Mouse (Mus musculus) midbrain, embryonic 16.5 days (tissue): ENCODE results near the gene Sh3tc1. TPM values are rescaled to one million over a fixed set of nuclear protein-coding genes. Genes with fewer than 3 reads are reported as not detected.

Experiments
- ATAC-seq: fragments of 200-750 bp; cut with Nextera tagmentation; 2 replicates; pipeline ENCODE4 v1.8.0; 2017; ENCODE audit warnings: moderate TSS enrichment
- H3K27ac ChIP-seq: fragments of 300-500 bp; sonication (generic); 2 replicates; pipeline ENCODE4 v1.5.1; 2014; ENCODE audit warnings: mild to moderate bottlenecking, low read length, mixed read lengths
- H3K27me3 ChIP-seq: fragments of 300-500 bp; sonication (generic); 2 replicates; pipeline ENCODE4 v1.6.1; 2014; ENCODE audit warnings: low read depth, low read length, mixed read lengths; ENCODE audit not compliant: control insufficient read depth, insufficient read depth
- H3K36me3 ChIP-seq: fragments of 300-500 bp; sonication (generic); 2 replicates; pipeline ENCODE4 v1.6.1; 2014; ENCODE audit warnings: mild to moderate bottlenecking, low read length, moderate library complexity, mixed read lengths; ENCODE audit not compliant: control insufficient read depth, insufficient read depth
- H3K4me1 ChIP-seq: fragments of 300-500 bp; sonication (generic); 2 replicates; pipeline ENCODE4 v1.6.1; 2014; ENCODE audit warnings: mild to moderate bottlenecking, low read length, mixed read lengths; ENCODE audit not compliant: control insufficient read depth, insufficient read depth
- H3K4me2 ChIP-seq: fragments of 300-500 bp; sonication (generic); 2 replicates; pipeline ENCODE4 v1.6.1; 2014; ENCODE audit warnings: mild to moderate bottlenecking, low read length, mixed read lengths
- H3K4me3 ChIP-seq: fragments of 300-500 bp; sonication (generic); 2 replicates; pipeline ENCODE4 v1.5.1; 2014; ENCODE audit warnings: low read depth, mild to moderate bottlenecking, low read length, moderate library complexity, mixed read lengths
- H3K9ac ChIP-seq: fragments of 300-500 bp; sonication (generic); 2 replicates; pipeline ENCODE4 v1.6.1; 2014; ENCODE audit warnings: low read depth, low read length, mixed read lengths
- H3K9me3 ChIP-seq: fragments of 300-500 bp; sonication (generic); replicated peaks from 2 replicates; pipeline ENCODE4 v1.6.1; 2014; ENCODE audit warnings: mild to moderate bottlenecking, low read length, mixed read lengths; ENCODE audit not compliant: control insufficient read depth, poor library complexity, severe bottlenecking
- WGBS: fragments of 180-500 bp; shearing (Covaris S2); extraction: QIAGEN DNeasy Blood & Tissue Kit; methylation state at CpG from one replicate; pipeline ENCODE4 v1.1.7; 2014; 5-methylcytosine and 5-hydroxymethylcytosine counted together
- polyA plus RNA-seq: library from polyadenylated mRNA; unstranded; fragments of >200 nt; fragmentation: Nextera tagmentation; extraction: Ambion mirVana; gene quantifications from 2 replicates; pipeline ENCODE4 v1.2.1, GENCODE M21; 2015

Gene Sh3tc1
- polyA plus RNA-seq, 1 experiment from 2014 or later: 1.8 TPM

DNA sequence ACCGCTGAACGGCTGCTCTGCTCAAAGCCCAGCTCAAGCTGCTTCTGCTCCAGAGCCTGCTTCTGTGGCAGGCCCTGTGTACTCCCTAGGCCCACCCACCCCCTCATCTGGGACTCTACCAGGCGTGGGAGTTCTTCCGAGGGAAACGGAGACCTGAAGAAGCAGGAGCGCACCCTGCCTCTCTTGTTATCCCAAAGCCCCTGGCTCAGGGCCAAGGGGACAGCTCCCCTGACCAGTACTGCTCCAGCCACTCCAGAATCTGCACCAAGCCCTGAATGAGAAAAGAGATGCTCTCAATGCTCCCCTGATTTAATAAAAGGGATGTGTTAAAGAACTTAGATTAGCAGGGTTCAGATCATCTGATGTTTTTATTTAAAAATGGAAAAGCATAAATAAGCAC, 78.6 kb downstream of the Sh3tc1 start:
- no peaks in the 10 kb centered on the region for H3K36me3 ChIP-seq
- no peak overlapping the region for H3K4me3 ChIP-seq
- H3K27me3 ChIP-seq: no peaks in the 10 kb centered on the region
- no peak overlapping the region for H3K9ac ChIP-seq
- no peaks in the 10 kb centered on the region for H3K4me1 ChIP-seq
- no peaks in the 10 kb centered on the region for H3K9me3 ChIP-seq
- no peak overlapping the region for H3K4me2 ChIP-seq
- WGBS: 68% methylated on average over 6 of the region's 6 CpGs
- H3K27ac ChIP-seq: no peak overlapping the region
- no peak for ATAC-seq

DNA sequence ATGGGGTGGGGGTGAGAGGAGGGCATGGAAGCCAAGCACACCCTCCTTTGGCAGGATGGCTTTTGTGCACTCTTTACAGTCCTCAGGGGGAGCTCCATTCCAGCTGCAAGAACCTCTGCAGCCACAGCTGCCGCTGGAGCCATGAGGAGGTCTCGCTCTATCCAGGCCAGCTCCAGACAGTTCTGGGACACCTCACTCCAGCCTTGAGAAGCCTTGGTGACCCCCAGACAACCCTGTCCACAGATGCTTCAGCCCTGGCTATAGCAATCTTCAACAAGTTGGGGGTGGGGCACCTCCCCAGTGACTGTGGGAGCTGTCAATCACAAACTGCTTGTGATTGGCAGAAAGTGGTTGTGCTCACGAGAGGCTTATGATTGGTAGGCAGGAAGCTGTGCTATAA, 80.3 kb downstream of the Sh3tc1 start:
- Histone ChIP-seq H3K27ac (no peak overlapping the region), H3K4me3 (no peak overlapping the region), H3K4me1 (no peaks in the 10 kb centered on the region), H3K9me3 (no peaks in the 10 kb centered on the region), H3K27me3 (no peaks in the 10 kb centered on the region), H3K36me3 (no peaks in the 10 kb centered on the region), H3K4me2 (no peak overlapping the region), H3K9ac (no peak overlapping the region)
- WGBS: 67% methylated on average over 3 of the region's 3 CpGs
- no peak for ATAC-seq

DNA sequence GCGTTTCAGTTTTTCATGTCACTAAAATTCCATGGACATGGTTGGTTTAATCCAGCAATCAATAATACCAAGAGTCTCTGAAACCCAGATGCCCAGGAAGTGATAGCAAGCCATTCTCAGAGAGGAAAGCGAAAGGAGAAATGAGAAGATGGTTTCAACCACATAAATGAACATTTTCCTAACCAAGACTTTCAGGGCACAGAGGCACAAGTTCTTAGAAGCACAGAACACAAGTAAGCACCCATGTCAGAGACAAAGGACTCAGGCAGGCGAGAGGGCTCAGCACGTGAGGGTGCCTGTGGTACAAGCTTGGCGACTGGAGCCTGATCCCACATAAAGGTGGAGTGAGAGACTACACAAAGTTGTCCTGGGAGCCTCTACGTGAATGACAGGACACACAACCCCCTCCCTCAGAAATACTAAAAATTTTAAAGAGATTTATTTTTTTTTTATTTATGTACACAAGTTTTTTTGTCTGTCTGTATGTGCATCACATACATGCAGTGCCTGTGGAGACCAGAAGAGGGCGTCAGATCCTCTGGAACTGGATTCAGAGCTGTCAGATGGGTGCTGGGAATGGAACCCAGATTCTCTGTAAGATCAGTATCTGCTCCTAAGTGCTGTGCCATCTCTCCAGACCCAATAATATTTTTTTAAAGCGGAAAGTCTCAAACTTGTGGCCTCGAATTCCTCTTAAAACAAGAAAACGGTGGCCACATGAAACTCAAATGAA, 83.9 kb downstream of the Sh3tc1 start:
- Histone ChIP-seq H3K4me2 (no peak overlapping the region), H3K9me3 (no peaks in the 10 kb centered on the region), H3K27ac (no peak overlapping the region), H3K36me3 (no peaks in the 10 kb centered on the region), H3K27me3 (no peaks in the 10 kb centered on the region), H3K4me3 (no peak overlapping the region), H3K4me1 (no peaks in the 10 kb centered on the region), H3K9ac (no peak overlapping the region)
- ATAC-seq: no peak
- WGBS: 85% methylated on average over 10 of the region's 10 CpGs

DNA sequence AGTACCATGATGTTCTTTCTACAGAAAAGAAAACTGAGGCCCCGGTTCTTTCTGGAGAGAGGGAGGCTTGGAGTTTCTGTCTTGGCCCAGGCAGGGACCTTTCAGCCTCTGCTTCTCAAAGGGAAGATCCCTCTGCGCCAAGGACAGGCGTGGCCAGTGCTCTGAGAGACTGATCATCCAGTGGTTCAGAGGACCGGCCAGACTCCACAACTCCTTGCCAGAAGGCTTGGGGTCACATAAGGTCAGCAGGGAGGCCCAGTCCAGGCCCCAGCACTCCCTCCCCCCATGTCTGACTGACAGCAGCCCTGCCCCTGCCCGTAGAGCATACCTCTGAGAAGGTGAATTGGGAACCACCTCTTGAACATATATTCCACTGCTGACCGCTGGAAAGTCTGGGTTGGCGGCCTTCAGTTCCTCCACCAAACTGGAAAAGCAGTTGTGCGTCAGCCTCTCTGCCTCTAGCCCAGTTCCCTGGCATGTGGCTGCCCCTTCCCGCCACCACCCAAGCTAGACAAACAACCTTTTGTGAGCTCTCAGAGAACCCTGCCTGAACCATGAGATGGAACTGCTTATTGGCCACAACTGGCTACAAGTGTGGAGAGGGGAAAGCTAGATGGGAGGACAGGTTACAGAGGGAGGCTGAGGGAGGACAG, 85.9 kb downstream of the Sh3tc1 start:
- Histone ChIP-seq H3K4me1 (no peaks in the 10 kb centered on the region), H3K27ac (no peak overlapping the region), H3K4me3 (no peak overlapping the region), H3K4me2 (no peak overlapping the region), H3K9ac (no peak overlapping the region), H3K27me3 (no peaks in the 10 kb centered on the region), H3K9me3 (no peaks in the 10 kb centered on the region), H3K36me3 (no peaks in the 10 kb centered on the region)
- 82% methylated on average over 9 of the region's 9 CpGs for WGBS
- ATAC-seq: no peak

DNA sequence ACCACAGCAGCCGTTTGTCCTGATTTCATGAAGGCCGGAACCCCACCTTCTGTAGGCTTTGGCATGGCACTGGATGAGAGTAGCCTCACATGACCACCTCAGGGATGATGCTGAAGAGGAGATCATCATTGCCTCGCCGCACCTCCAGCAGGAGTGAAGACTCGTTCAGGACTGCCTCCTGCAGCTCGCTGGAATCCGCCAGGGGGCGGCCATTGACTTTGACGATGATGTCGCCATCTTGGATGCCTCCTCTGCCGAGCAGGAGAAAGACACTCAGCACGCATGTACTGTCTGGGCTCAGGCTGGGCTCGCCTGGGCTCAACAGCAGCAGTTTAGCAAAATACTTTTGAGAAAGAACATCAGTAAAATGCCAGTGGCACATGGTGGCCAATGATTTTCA, 86.9 kb downstream of the Sh3tc1 start:
- no peak overlapping the region for H3K4me3 ChIP-seq
- H3K27me3 ChIP-seq: no peaks in the 10 kb centered on the region
- H3K27ac ChIP-seq: no peak overlapping the region
- H3K9ac ChIP-seq: no peak overlapping the region
- 89% methylated on average over 13 of the region's 13 CpGs for WGBS
- no peak for ATAC-seq
- no peaks in the 10 kb centered on the region for H3K4me1 ChIP-seq
- no peaks in the 10 kb centered on the region for H3K9me3 ChIP-seq
- H3K36me3 ChIP-seq: no peaks in the 10 kb centered on the region
- H3K4me2 ChIP-seq: no peak overlapping the region

DNA sequence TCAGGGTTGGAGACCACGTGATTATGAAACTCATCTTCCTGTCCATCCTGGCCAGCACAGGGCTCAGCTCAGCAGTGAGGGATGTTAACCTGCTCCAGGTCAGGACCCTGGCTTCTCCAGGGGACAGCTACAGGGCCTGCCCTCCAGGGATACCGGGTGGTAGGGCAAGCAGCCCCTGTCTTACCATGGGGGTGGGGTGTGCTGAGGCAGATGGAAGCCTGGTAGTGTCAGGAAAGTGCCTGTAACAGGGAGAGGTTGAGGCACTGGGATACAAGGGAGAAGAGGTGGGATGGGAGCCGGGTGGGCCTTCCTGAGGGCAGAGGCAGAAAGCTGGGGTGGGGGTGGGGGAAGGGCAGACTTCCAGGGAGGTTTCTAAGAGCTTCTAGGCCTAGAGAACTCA, 87.5 kb downstream of the Sh3tc1 start:
- H3K4me2 ChIP-seq: no peak overlapping the region
- no peak for ATAC-seq
- H3K36me3 ChIP-seq: no peaks in the 10 kb centered on the region
- H3K4me3 ChIP-seq: no peak overlapping the region
- H3K27ac ChIP-seq: no peak overlapping the region
- no peaks in the 10 kb centered on the region for H3K4me1 ChIP-seq
- no peaks in the 10 kb centered on the region for H3K9me3 ChIP-seq
- no peaks in the 10 kb centered on the region for H3K27me3 ChIP-seq
- H3K9ac ChIP-seq: no peak overlapping the region
- 83% methylated on average over 3 of the region's 3 CpGs for WGBS

DNA sequence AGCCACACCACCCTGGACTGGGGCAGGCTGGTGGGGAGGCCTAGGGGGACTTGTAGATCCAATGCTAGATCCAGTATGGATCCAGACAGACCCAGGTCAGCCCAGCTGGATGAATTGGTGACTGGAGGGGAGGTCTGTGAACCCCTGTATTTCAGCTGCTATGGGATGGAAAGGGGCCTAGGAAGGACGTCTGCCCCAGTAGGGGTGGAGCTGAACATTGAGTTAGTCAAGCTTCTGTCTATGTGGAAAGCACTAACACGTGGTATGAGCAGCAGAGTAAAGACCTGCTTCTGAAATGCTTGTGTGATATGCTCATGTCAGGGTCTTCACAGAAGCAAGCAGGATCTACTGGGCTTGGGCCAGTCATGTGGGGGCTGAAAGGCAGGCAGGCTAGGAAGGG, 91.6 kb downstream of the Sh3tc1 start:
- H3K9me3 ChIP-seq: no peaks in the 10 kb centered on the region
- ATAC-seq: no peak

DNA sequence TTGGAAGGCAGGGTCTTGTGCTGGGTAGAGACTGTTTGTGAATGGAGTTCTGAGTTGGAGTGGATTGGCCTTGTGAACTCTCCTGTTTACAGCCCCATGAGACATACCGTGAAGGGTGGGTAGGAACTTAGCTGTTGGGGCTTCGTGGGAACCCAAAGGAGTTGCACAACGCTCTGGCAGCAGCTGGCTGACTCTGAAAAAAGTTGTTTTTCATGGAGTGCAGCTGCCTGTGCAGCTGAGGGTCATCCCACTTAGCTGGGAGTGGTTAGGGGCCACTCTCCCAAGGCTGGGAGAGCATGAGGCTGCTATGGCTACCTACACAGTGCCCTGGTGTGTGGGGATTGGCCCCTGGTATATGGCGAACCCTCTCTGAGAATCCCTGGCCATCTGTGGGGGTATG, 92.2 kb downstream of the Sh3tc1 start:
- H3K4me3 ChIP-seq: no peak overlapping the region
- ATAC-seq: no peak

More for the DNA sequence above, 91.6 kb downstream of the Sh3tc1 start:
- 56% methylated on average over 2 of the region's 2 CpGs for WGBS
- Histone ChIP-seq H3K4me1 (no peaks in the 10 kb centered on the region), H3K4me3 (no peak overlapping the region), H3K4me2 (no peak overlapping the region), H3K36me3 (no peaks in the 10 kb centered on the region), H3K27me3 (no peaks in the 10 kb centered on the region), H3K27ac (no peak overlapping the region), H3K9ac (no peak overlapping the region)

More for the DNA sequence above, 92.2 kb downstream of the Sh3tc1 start:
- no peaks in the 10 kb centered on the region for H3K9me3 ChIP-seq
- H3K9ac ChIP-seq: no peak overlapping the region
- no peak overlapping the region for H3K27ac ChIP-seq
- H3K36me3 ChIP-seq: no peaks in the 10 kb centered on the region
- H3K27me3 ChIP-seq: no peaks in the 10 kb centered on the region
- no peaks in the 10 kb centered on the region for H3K4me1 ChIP-seq
- 69% methylated on average over 4 of the region's 4 CpGs for WGBS
- no peak overlapping the region for H3K4me2 ChIP-seq
